Mouse (Mus musculus) Patski (cell line): Measurements from ENCODE around the gene Acad10. TPM values are rescaled to one million over a fixed set of nuclear protein-coding genes. Genes with fewer than 3 reads are reported as not detected.
A peak's percentile ranks its signal among the peaks of the same experiment; 100 is the strongest.

Source experiments
- ATAC-seq: fragments of 100-300 bp; one replicate; pipeline ENCODE4 v1.8.0; 2021
- CTCF ChIA-PET: fragments of 350-600 bp; sonication (Branson Sonifier 250); formaldehyde crosslinking; loops from one replicate; lab custom pipeline; 2022; ENCODE audit warnings: inconsistent platforms; lab: Charles Lee
- POLR2A ChIA-PET: fragments of 350-600 bp; sonication (Branson Sonifier 250); formaldehyde crosslinking; loops from one replicate; lab custom pipeline; 2022; ENCODE audit warnings: antibody characterized with exemption, inconsistent platforms; lab: Charles Lee
- DNase-seq: peaks from one replicate; pipeline ENCODE4 v3.0.0-alpha.2; 2011; ENCODE audit warnings: low read depth, low spot score
- H3K27me3 ChIP-seq: fragments of 371-371 bp; one replicate; pipeline ENCODE4 v1.5.1; 2021
- CTCF ChIP-seq: fragments of 100-300 bp; IDR thresholded peaks from one replicate; pipeline ENCODE4 v1.5.1; 2021
- in situ Hi-C: fragments of 300-500 bp; cut with MboI; formaldehyde crosslinking; loops from 3 replicates; pipeline ENCODE4 v1.11.1; 2018; ENCODE audit warnings: low pct_unique_long_range_greater_than_20kb, mixed read lengths
- polyA plus RNA-seq: library from polyadenylated mRNA; unstranded; gene quantifications from one replicate; pipeline ENCODE4 v1.2.3, GENCODE M21; 2021

Acad10 gene
- polyA plus RNA-seq, 1 experiment from 2014 or later: 34.7 TPM

DNA sequence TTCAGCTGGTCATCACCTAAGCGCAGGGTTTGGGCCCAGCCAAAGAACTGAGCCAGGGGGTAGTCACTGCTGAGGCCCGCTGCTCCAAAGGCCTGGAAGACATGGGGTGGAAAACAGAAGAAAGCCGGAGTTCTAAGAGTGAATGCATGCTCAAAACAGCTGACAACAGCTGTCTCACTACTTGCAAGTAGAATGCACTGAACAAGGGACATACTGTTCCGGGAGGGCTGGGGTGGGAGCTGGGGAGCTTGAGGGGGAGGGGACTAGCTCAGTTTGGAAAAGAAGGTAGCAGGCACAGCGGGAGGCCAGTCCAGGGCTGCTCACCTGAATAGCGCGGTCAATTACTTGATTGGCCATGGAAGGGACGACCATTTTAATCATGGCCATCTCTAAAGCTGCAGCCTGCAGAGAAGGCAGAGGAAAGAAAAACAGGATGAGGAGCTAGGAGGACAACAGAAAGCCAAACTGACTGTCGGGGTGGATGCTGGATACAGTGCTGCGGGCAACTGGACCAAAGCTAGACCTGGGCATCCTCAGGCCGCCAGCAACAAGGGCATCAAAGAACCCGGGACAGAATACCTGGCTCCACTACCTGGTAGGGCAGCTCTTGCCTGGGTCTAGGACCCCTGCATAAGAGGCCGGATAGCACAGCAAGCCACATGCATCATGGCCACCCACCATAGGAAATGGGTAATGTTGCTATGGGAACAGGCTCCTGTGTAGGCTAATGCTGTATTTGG, 61.3 kb downstream of the Acad10 start:
- POLR2A ChIA-PET: interaction anchor here (0.6 to 0.7 kb wide), 3 partner anchors 13 to 23 kb away, joined by 3 to 4 read pairs (median 3); no protein-coding TSS in a partner anchor
- CTCF ChIA-PET: interaction anchor here (1.0 to 1.2 kb wide), 2 partner anchors 14 to 36 kb away, joined by 3 read pairs; no protein-coding TSS in a partner anchor
- ATAC-seq (no peak), DNase-seq (no peak)
- no peak for TF ChIP-seq CTCF
- no peaks in the 10 kb centered on the region for H3K27me3 ChIP-seq
- in situ Hi-C loops: loop anchor here (5.0 kb wide), 1 partner anchor 37 kb away; no protein-coding TSS in a partner anchor

- POLR2A ChIA-PET: interaction anchor here (0.6 kb wide), 1 partner anchor 17 kb away, joined by 4 read pairs; no protein-coding TSS in a partner anchor
- ATAC-seq (no peak), DNase-seq (no peak)
- CTCF ChIA-PET: interaction anchor here (1.0 kb wide), 1 partner anchor 13 kb away, joined by 3 read pairs; no protein-coding TSS in a partner anchor
- in situ Hi-C loops: loop anchor here (5.0 kb wide), 1 partner anchor 36 kb away; no protein-coding TSS in a partner anchor
- no peaks in the 10 kb centered on the region for H3K27me3 ChIP-seq
- no peak for TF ChIP-seq CTCF
These were observed 62.2 kb downstream of the Acad10 start for GRCm38 (mm10) chr5:121597991-121598537.

DNA sequence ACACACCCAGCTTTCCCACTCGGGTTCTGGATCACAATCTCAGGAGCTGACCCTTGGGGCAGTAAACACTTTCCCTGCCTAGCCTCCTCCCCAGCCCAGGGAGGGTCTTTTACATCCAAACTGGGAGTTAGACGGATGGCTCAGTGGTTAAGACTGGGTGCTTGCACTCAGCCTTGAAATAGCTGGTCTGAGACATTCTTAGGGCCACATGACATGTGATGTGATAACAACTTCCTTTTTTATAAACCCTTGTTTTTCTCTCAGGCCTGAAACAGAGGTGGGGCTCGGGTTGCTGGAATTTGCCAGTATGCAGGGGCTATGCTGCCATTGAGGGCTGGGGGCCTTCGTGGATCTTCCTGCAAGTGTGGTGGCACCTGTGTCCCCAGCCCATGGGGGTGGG, 63.0 kb downstream of the Acad10 start:
- ChIA-PET POLR2A (no interaction called here), CTCF (no interaction called here)
- in situ Hi-C loops: loop anchor here (5.0 kb wide), 1 partner anchor 35 kb away; no protein-coding TSS in a partner anchor
- no peak for ATAC-seq
- DNase-seq: no peak
- TF ChIP-seq CTCF: no peak
- no peaks in the 10 kb centered on the region for H3K27me3 ChIP-seq

GRCm38 (mm10) chr5:121596226-121596625, 64.1 kb downstream of the Acad10 start:
- no peak for TF ChIP-seq CTCF
- DNase-seq (no peak), ATAC-seq (no peak)
- CTCF ChIA-PET: interaction anchor here (2.3 kb wide), 1 partner anchor 10 kb away, joined by 9 read pairs; no protein-coding TSS in a partner anchor
- POLR2A ChIA-PET: no interaction called here
- no peaks in the 10 kb centered on the region for H3K27me3 ChIP-seq
- in situ Hi-C loops: loop anchor here (5.0 kb wide), 1 partner anchor 34 kb away; no protein-coding TSS in a partner anchor

GRCm38 (mm10) chr5:121595758-121596157, 64.6 kb downstream of the Acad10 start:
- no peaks in the 10 kb centered on the region for H3K27me3 ChIP-seq
- ChIA-PET POLR2A (no interaction called here), CTCF (interaction anchor here (0.7 to 2.3 kb wide), 2 partner anchors 11 to 25 kb away, joined by 3 to 9 read pairs; no protein-coding TSS in a partner anchor)
- in situ Hi-C loops: loop anchor here (5.0 kb wide), 1 partner anchor 33 kb away; no protein-coding TSS in a partner anchor
- no peak for TF ChIP-seq CTCF
- DNase-seq (no peak), ATAC-seq (no peak)

DNA sequence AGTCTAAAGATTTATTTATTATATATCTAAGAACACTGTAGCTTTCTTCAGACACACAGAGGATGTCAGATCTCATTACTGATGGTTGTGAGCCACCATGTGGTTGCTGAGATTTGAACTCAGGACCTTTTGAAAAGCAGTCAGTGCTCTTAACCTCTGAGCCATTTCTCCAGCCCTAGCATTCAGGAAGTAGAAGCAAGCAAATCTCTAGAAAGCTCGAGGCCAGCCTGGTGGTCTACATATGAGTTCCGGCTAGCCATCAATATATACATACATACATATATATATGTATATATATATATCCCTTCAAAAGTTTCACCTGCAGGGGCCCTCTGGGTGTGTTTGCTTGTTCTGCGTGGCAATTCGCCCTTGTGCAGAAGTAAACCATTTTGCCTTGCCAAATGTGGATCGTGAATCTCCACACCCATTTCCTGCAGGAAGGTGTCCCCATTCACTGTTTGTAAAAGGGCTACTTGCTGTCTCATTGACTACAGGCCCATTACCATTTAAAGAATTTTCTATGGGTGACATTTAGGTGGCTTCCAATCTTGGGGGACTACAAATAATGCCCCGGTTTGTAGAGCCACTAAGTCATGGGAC, 65.5 kb downstream of the Acad10 start:
- H3K27me3 ChIP-seq: no peaks in the 10 kb centered on the region
- CTCF ChIA-PET: interaction anchor here (1.0 to 2.3 kb wide), 3 partner anchors 11 to 117 kb away, joined by 3 to 9 read pairs (median 4); no protein-coding TSS in a partner anchor
- in situ Hi-C loops: loop anchor here (5.0 kb wide), 1 partner anchor 33 kb away; no protein-coding TSS in a partner anchor
- TF ChIP-seq CTCF: no peak
- no peak for ATAC-seq
- DNase-seq: no peak
- POLR2A ChIA-PET: interaction anchor here (0.9 kb wide), 1 partner anchor 23 kb away, joined by 3 read pairs; no protein-coding TSS in a partner anchor

GRCm38 (mm10) chr5:121593451-121594401, 66.6 kb downstream of the Acad10 start, which contains the start of gene Aldh2:
Gene Aldh2, minus strand, starts transcription at chr5:121593824.
- POLR2A ChIA-PET: interaction anchor here (1.4 to 1.5 kb wide), 2 partner anchors 9 to 48 kb away, joined by 3 to 5 read pairs; partner anchors contain the start of genes Adam1a and Gm42878
- CTCF ChIA-PET: interaction anchor here (0.9 to 2.3 kb wide), 8 partner anchors 9 to 116 kb away, joined by 3 to 9 read pairs (median 4); no protein-coding TSS in a partner anchor
- DNase-seq: peak; percentile 46
- no peaks in the 10 kb centered on the region for H3K27me3 ChIP-seq
- in situ Hi-C loops: no loop called here
- no peak for TF ChIP-seq CTCF
- ATAC-seq: peak; percentile 77

- ChIA-PET CTCF (interaction anchor here (0.8 to 2.0 kb wide), 6 partner anchors 8 to 115 kb away, joined by 3 to 7 read pairs (median 3); no protein-coding TSS in a partner anchor), POLR2A (interaction anchor here (0.6 to 1.5 kb wide), 3 partner anchors 8 to 470 kb away, joined by 3 to 5 read pairs (median 3); partner anchors contain the start of genes Adam1a and Gm42878)
- no peak for ATAC-seq
- H3K27me3 ChIP-seq: no peaks in the 10 kb centered on the region
- TF ChIP-seq CTCF: no peak
- in situ Hi-C loops: no loop called here
- no peak for DNase-seq
These were observed 67.4 kb downstream of the Acad10 start for GRCm38 (mm10) chr5:121592816-121593407.
